Mouse (Mus musculus) ovary, postnatal 14 days (tissue): Measurements from ENCODE around the gene Scyl2.
"Not testable (repeated sequence)": the region's sequence is repeated elsewhere in the genome, so short reads cannot be mapped to it uniquely, and the experiment has no call there.

Experiments used
- DNase-seq: peaks from one replicate; pipeline ENCODE4 v3.0.0; 2022; ENCODE audit warnings: low spot score

Scyl2 gene

DNA sequence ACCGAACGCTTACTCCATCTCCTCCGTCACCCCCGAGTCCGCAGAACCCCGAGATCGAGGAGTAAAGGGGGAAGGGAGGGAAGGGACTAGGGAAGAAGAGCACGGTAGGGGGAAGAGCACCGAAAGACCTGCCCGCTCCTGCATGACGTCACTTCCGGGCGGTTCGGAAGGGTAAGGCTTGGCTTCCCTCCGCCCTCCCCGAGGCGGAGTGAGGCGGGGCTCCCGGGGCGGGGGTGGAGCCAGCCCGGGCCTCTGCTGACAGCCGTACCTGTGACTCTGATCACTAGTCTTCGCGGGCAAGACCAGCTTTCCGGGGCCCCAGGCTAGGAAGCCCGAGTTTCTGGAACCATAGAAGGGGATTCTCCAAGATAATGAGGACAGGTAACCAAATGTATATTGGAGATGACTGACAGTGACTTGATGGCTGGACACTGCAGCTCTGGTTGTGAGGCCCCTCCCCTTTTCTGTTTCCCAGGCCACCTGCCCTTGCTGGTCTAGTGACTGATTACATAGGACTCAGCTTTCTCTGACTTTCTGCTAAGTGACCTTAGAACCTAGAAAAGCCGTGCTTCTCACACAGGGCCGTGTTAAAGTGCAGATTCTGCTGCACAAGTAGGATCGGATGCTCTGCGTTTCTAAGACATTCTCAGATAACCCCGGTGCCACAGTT lies at the start of gene Scyl2:
Gene Scyl2 (minus strand): TSS at position 147 of the 670 bp plus-strand sequence.
- peak; percentile 89 for DNase-seq

DNA sequence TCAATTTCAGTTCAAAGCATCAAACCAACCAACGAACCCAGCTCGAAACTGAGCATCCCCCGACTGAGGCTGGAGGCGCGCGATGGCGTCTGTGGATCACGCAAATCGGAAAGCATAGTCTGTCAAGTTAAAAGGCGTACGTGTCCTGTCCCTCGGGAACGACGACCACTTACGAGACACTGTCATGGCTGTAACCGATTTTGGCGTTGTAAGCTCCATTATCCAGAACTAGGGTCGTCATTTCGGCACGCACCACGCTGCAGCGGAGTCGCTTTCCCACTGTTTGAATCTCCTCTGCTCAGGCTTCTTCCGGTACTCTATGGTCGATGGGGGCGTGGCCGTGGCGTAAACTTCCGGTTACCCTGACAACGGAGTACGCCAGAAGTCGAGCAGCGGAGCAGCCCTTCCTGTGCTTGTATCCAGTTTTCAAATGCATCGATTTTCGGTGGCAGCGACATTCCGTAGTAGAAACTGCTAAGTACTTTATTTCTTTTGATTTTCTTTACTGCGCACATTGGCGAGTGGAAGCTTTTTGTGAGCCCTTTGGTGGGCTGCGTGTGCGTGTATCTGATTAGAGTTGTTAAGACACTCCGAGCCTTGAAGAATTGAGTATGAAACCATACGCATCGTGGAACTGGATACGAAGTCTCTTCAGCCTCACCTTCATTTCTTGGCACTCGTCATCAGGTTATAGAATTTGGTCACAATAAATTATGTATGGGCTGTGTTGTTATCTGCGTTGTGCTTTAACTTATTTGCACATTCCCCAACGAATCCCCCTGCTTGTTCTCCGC lies 46.1 kb upstream of the Scyl2 start, which contains the start of gene Actr6:
Gene Actr6 (minus strand): TSS at position 295 of the 794 bp plus-strand sequence.
- peak; percentile 89 for DNase-seq

DNA sequence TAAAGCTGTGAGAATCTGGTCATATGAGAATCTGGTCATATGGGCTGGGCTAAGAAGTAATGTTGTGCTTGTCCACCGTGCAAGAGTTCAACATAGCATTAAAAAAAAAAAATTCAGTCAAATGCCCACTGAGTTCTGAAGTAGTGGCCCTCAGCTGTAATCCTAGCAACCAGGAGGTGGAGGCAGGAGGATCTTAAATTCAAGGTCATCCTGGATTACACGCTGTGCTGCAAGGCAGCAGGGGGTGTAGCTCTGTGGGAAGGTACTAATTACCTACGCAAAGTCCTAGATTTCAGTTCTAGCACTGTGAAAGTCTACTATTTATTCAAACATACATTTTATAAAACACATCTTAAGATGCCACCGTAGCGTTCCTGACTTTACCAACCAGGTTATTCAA lies 45.3 kb upstream of the Scyl2 start:
- no peak for DNase-seq

DNA sequence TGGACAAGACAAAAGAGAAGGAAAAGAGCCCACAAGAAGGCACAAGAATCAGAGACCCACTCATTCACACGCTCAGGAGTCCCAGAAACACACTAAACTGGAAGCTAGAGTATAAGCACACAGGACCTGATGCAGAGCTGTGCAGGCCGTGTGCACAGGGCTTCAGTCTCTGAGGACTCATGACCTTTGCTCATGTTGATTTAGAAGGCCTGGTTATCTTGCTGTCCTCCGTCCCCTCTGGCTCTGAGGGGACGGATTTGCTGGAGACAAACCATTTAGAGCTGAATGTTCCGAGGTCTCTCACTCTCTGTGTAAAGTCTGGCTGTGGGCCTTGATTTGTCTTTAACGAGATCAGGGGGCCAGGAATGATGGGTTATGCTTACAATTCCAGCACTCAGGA lies 44.3 kb upstream of the Scyl2 start:
- DNase-seq: no peak

DNA sequence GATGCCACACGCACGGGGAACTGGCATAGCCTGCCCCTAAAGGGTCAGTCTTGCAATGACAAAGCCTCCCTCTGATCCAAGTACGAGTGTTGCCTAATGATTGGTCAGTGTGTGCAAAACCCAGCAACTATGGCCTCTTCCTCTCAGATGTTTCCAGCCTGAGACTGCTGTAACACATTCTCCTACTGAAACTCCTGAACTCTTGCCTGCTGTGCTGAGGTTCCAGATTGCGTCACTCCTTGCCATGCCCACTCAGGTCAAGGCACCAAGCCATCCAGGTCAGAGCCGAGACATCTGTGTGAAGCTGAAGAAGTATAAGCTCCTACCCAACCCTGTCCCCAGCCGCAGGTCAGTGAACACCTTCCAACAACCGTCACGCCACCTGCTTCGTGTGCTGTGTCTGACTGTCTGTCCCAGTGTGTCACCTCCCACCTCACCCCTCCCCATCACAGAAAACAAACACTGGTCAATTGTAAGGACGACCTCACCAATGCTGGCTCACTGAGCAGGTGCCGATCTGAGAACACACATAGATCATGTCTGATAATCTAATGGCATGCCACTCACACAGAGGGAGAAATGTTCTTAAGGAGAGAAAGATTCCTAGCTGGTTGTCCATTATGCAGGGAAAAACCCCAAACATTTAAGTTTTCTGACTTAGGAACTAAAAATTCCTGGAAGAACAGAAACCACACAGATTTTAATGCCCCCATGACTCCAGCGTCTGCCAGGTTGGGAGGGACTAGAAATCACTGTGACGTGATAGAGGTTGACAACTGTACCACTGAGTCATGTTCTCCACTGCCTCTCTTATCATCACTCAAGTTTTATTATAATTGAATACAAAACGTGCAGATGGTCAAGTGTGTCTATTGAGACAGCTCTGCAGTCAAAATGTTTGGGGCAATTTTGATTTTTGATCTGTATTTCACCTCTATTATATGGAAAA lies 36.4 kb upstream of the Scyl2 start:
- DNase-seq: no peak

DNA sequence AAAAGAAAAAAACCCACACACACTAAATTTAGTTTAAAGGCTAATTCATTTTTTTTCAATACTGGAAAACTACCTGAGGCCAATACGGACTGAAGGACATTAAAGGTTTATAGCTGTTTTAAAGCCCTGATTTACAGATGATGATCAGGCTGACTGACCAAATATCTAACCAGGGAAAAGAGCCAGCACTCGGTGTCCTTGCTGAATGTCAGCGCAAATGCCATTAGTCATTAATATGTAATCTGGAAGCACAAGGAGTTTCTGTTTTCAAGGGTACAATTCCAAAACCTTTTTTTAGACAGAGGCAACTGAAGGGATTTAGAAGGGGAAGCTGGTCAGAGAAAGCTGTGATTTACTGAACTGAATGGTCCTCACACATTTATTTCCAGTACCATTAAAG lies 34.7 kb upstream of the Scyl2 start:
- DNase-seq: no peak

DNA sequence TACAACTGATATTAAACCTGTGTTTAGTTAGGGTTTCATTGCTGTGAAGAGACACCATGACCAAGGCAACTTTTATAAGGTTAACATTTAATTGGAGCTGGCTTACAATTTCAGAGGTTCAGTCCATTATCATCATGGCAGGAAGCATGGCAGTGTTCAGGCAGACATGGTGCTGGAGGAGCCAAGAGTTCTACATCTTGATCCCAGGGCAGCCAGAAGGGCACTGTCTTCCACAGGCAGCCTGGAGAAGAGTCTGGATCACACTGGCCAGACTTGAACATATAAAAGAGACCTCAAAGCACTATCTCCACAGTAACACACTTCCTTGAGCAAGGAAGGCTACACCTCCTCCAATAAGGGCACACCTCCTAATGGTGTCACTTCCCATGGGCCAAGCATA lies 34.2 kb upstream of the Scyl2 start:
- DNase-seq: no peak

DNA sequence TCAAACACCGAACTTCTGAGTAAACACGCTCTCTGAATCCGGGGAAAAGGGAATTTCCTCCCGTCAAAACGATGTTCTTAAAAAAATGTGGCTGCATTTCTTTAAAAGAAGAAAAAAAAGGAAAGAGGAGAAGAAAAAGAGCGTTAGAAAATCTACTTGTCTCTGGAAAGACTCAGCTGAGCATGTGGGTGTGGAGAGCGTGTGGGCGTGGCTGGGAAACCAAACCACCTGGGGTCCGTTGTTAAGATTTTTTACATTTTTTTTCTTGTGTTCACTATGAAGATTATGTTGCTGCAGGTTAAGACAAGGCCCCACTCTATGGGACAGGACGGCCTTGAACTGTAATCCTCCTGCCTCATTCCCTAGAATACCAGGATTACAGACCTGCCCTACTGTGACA lies 28.8 kb upstream of the Scyl2 start:
- no peak for DNase-seq

DNA sequence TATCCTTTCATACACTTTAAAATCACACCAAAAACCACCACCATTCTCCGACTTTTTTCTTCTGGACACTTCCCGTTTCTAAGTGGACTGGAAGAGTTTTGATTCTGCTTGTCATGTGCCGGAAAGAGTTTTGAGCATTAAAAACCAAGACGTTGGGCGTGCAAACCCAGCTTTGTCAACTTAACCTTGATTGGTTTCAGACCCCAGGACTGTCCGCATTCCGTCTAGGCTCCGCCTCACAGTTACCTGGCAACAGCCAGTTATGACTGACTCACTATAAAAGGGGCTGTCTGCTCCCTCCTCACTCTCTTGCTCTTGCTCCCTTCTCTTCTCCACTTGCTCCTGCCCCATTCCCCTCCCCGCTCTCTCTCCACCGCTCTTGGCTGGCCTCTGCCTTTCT lies 22.6 kb upstream of the Scyl2 start:
- no peak for DNase-seq

DNA sequence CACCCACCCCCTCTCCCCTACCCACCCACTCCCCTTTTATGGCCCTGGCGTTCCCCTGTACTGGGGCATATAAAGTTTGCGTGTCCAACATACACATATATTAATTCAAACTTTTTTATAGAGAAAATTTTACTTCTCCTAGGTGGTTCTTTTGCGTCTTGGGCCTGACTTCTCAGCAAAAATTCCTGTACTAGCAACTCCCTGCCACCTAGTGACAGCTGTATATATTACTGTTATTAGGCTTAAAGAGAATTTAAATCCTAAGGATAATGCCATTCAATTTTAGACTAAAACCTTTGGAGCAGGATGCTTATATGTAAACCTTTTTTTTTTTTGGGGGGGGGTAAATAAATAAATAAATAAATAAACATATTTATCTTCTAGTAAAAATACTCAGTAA lies 21.3 kb upstream of the Scyl2 start:
- DNase-seq: no peak

DNA sequence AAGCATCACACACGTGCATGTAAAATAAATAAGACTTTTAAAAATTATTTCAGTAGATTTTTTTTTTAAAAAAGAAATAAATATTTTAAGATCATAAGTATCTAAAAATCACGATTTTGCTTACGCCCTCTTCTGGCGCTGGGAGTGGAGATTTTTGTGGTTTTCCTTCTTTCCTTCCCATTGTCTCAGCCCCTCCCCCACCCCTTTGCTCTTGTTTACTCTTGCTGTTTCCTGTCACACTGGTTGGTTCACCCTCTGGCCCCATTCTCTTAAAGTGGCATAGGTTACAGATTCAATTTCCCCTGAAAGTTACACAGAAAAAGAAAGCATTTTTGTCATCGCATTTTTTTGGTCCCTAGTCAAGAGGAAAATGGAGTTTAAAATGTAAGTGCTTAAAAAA lies 17.0 kb upstream of the Scyl2 start:
- DNase-seq: no peak

DNA sequence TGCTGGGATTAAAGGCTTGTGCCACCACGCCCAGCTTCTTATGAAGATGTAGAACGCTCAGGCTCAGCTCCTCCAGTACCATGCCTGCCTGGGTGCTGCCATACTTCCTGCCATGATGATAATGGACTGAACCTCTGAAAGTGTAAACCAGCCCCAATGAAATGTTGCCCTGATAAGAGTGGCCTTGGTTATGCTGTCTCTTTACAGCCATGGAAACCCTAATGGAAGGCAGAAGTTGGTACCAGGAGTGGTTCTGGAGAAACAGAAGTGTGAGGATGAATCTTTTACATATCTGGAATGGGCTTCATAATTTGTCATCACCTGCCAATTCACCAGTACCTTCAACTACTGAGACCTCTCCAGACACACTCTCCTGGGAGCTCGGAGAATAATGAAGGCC lies 11.9 kb upstream of the Scyl2 start:
- DNase-seq: no peak

DNA sequence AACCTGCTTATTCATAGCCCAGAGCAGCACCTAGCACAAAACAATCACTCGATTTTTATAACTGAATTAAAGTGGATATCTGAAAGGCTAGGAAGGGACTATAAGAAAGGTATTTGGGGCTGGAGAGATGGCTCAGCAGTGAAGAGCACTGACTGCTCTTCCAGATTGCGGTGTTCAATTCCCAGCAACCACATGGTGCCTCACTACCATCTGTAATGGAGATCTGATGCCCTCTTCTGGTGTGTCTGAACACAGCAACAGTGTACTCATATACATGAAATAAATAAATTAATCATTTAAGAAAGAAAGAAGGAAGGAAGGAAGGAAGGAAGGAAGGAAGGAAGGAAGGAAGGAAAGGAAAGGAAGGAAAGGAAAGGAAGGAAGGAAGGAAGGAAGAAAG lies 10.2 kb upstream of the Scyl2 start:
- DNase-seq: not testable (repeated sequence)

DNA sequence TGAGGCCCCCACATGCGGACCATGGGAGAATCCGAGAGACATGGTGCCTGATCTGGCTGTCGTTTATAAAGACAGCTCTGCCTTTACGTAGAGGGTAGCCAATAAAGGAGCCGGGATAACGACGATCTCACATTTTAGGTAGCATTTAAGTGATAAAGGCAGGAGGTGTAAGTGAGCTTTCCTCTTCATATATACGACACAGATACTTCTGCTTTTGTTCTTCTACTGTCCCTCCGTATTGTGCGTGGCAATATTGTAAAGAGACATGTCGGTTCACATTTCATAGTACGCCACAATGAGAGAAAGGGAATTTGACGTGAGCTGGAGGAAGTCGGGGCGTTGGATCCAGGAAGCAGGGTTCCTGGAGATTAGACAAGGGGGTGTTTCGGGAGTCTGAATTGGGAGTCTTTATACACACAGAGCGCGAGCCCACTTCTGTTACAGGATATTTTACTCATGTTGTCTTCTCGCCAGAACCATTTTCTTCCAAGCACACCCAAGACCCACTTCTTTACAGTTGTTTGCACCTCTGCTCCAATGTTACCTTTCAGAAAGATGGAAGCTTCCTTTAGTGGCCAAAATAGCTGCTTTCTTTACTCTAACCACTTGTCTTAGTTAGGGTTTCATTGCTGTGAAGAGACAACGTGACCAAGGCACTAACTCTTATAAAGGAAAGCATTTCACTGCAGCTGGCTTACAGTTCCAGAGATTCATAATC lies 9.3 kb upstream of the Scyl2 start:
- no peak for DNase-seq

DNA sequence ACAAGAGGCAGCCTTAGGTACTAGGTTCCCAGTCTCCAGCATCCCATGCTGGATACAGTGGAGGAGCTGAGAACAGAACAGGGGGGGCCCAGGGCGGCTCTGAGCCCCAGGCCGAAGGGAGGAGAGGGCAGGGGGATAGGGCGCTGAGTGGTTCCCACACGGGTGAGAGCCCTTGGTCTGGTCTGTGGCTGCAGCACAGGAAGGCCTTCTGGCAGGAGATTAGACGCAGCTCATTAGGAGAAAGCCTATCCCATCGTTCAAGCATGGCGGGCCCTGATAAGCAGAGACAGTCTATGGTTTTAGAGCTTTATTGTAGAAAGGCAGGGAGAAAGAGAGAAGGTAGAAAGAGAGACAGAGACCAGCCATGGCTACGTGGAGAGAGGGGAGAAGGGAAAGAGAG lies 3.9 kb upstream of the Scyl2 start:
- DNase-seq: no peak

DNA sequence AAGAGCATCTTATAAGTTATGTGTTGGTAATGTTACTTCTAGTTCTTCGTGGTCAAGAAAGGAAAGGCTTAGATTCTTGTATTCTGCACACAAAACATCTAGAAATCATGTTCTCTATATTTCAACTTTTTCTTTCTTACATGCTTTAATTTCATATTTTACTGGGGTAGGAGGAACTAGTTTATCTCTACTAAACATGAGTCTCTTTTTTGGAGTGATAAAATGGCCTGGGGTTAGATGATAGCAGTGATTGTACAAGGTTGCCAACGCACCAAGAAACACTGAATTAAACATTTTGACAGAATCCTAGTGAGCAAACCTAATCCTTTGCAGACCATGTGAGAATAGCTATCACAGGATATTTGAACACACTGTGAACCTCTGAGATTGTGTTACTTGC lies 1.4 kb upstream of the Scyl2 start:
- no peak for DNase-seq

DNA sequence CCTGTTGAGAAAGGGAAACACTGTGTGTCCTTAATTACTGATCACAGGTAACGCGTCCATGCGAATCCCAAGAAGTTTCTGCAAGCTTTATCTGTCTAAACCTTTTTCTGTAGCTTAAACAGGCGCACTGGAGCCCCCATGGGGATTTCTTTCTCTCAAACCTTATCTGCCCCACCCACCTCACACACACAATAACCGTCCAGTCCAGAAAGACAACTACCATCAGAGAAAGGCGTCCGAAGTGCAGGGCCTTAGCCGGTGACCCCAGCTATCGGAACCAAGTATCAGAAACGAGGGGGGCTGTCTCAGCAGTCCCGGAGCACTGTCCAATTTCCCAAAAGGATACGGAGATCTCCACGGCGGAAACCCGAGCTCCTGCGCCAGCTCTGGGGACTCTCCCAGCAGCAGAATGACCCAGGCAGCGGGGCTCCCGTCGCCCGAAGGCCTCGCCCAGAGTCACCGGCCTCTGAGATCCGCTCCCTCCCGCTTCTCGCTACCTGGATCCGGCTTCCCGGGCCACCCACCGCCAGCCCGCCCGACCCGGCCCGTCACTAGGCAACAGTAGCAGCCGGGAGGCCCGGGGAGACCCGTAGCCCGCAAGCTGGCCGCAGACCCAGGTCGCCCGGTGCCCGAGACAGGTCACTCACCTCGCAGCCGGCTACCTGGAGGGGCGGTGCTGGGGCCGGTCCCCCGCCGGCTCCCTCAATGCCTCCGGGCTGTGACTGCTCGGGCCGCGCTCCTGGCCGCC lies 520 bp downstream of the Scyl2 start:
- no peak for DNase-seq

DNA sequence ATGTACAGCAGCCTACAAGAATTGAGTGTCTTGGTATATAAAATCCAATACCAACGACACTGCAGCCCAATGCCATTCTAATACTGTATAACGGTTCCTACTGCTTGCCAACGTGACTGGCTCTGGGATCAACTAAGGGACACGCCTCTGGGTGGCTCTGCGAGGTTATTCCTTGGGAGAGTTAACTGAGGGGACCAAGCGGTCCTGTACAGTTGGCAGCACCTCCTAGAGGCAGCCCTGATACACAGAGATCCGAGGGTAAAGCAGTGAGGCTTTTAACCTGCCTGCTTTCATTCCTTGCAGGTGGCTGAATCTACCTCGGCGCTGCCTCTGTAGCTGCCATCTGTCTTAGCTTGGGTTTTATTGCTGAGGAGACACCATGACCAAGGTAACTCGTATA lies 3.1 kb downstream of the Scyl2 start:
- DNase-seq: no peak

DNA sequence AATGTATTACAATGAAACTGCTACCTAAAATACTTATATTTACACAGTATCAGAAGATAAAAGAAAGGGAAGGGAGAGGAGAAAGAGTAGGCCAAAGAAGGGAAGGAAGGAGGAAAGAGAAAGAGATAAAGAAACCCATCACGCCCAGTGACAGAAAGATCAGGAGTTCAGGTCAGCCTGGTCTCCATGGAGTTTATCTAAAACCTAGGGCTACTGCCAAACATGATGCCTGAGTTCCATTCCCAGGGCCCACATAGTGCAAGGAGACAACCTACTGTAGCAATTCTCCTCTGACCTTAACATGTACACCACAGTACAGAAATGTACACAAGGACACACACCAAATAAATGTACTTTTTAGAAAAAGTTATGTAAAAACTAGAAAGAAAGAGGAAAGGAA lies 3.9 kb downstream of the Scyl2 start:
- DNase-seq: no peak

DNA sequence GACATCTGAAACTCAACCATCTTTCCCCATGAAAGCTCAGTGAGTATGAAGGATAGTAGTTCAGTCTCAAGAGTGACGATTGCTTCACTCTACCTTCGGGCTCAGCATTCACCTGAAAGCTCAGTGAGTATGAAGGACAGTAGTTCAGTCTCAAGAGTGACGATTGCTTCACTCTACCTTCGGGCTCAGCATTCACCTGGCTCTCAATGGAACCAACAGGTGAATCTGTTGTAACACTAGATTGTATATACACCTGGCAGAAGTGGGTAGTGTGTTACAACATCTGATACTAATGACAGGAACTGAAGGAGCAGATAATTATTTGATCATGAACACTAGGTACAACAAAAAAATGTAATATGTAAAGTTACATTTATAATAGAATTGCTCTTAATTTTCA lies 4.4 kb downstream of the Scyl2 start:
- no peak for DNase-seq

DNA sequence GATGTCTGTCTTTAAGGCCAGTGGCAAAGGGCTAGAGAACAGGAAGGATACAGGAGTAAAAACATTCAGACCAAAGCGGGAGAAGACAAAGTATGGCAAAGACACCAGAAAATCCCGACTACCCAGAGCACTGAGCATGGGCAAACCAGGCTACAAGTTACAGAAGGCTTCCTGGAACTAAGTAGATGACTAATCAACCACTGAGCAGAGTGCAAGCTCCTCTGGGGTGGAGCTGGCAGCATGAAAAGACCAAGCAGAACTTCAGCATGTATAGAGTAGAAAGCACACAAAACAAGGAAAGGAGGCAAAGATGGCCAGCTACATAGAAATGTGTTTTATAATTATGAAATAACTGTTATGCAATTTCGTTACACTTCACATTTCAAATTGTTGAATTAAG lies 5.6 kb downstream of the Scyl2 start:
- no peak for DNase-seq
